Mouse (Mus musculus): ENCODE results near the gene Cacna1a. TPM values are rescaled to one million over a fixed set of nuclear protein-coding genes. Genes with fewer than 3 reads are reported as not detected.

The Cacna1a gene
- total and polyA plus RNA-seq, 2 experiments from 2014 or later: 4.2 to 8.6 TPM

DNA sequence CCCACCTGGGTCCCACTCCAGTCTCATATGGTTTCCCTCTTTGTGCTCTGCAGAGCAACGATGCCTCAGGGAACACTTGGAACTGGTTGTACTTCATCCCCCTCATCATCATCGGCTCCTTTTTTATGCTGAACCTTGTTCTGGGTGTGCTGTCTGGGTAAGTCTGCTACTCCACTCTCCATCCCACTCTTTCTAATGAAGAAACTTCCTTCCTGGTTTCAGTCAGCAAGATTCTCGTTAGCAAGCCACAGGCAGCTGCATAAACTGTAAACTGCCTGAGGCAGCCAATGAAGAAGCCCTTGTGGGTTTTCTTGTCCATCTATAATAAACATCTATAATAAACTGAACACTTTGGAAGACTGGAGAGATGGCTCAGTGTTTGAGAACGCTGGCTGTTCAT lies 145.1 kb downstream of the Cacna1a start:
- Histone ChIP-seq H3K9ac (replicated peaks; ENCODE audit: low read depth, low read length) (no peak overlapping the region), H3K9me3 (replicated peaks; ENCODE audit: control insufficient read depth, low read length) (0 out of 2 replicates have a peak, but pooled peaks cover 6% of the 10 kb centered on the region), H3K36me3 (replicated peaks; ENCODE audit: control insufficient read depth, insufficient read depth, low read length) (no peaks in the 10 kb centered on the region), H3K4me2 (ENCODE audit: low read depth, low read length) (no peak overlapping the region), H3K27me3 (ENCODE audit: control insufficient read depth, insufficient read depth, low read length) (no peaks in the 10 kb centered on the region), H3K4me3 (ENCODE audit: low read depth, low read length) (no peak overlapping the region), H3K4me1 (ENCODE audit: control insufficient read depth, insufficient read depth) (peaks cover 12% of the 10 kb centered on the region; the same call in 1 of the 2 replicates), H3K27ac (ENCODE audit: low read depth) (no peak overlapping the region)
- TF ChIP-seq EP300 (IDR thresholded peaks at IDR 0.05; ENCODE audit: low read depth): no peak
- TF ChIP-seq CTCF (IDR thresholded peaks at IDR 0.05; ENCODE audit: low read depth): no peak
- no peak for DNase-seq (ENCODE audit: low spot score)
- 67% methylated on average over 4 of the region's 4 CpGs for WGBS
- no peak for ATAC-seq (ENCODE audit: insufficient read depth, low read depth)

DNA sequence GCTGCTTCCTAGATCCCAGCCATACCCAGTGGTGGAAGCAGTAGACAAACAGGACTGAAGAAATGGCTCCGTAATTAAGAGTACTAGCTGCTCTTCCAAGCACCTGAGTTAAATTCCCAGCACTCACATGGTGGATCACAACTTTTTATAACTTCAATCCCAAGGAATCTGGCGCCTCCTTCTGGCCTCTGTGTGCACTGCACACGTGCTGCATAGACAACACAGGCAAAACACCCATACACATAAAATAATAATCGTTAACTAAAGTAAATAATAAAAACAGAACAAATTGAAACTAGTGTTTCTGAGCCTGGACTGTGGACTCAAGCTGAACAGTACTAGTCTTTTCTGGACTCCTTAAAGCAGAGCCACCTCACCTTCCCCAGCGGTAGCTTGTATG lies 148.7 kb downstream of the Cacna1a start:
- H3K4me2 ChIP-seq (ENCODE audit: low read depth, low read length): no peak overlapping the region
- ATAC-seq (ENCODE audit: insufficient read depth, low read depth): no peak
- DNase-seq (ENCODE audit: low spot score): no peak
- H3K9ac ChIP-seq (replicated peaks; ENCODE audit: low read depth, low read length): no peak overlapping the region
- no peaks in the 10 kb centered on the region for H3K27me3 ChIP-seq (ENCODE audit: control insufficient read depth, insufficient read depth, low read length)
- 0 out of 2 replicates have a peak, but pooled peaks cover 6% of the 10 kb centered on the region for H3K9me3 ChIP-seq (replicated peaks; ENCODE audit: control insufficient read depth, low read length)
- no peak overlapping the region for H3K27ac ChIP-seq (ENCODE audit: low read depth)
- no peak for TF ChIP-seq EP300 (IDR thresholded peaks at IDR 0.05; ENCODE audit: low read depth)
- TF ChIP-seq CTCF (IDR thresholded peaks at IDR 0.05; ENCODE audit: low read depth): no peak
- no peak overlapping the region for H3K4me3 ChIP-seq (ENCODE audit: low read depth, low read length)
- H3K36me3 ChIP-seq (replicated peaks; ENCODE audit: control insufficient read depth, insufficient read depth, low read length): no peaks in the 10 kb centered on the region
- 76% methylated on average over 5 of the region's 5 CpGs for WGBS
- H3K4me1 ChIP-seq (ENCODE audit: control insufficient read depth, insufficient read depth): no peaks in the 10 kb centered on the region

DNA sequence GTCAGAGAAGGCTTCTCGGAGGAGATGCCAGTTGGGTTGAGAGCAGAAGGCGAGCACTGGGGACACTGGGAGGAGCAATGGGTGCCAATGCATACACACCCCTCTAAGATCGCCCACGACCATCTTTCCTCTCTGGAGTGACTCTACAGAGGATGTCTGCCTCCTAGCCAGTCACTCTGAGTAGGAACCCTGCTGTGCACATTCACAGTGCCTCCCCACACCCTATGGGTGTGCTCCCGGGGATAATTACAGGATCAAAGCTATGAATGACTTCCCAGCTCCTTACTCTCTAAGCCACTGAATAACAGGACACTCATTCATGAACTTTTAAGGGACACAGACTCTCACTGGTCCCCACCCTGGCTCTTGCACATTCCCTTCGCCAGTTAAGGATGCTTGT lies 151.1 kb downstream of the Cacna1a start:
- Histone ChIP-seq H3K9me3 (replicated peaks; ENCODE audit: control insufficient read depth, low read length) (no peaks in the 10 kb centered on the region), H3K36me3 (replicated peaks; ENCODE audit: control insufficient read depth, insufficient read depth, low read length) (no peaks in the 10 kb centered on the region), H3K27me3 (ENCODE audit: control insufficient read depth, insufficient read depth, low read length) (no peaks in the 10 kb centered on the region), H3K9ac (replicated peaks; ENCODE audit: low read depth, low read length) (no peak overlapping the region), H3K27ac (ENCODE audit: low read depth) (no peak overlapping the region), H3K4me3 (ENCODE audit: low read depth, low read length) (no peak overlapping the region), H3K4me1 (ENCODE audit: control insufficient read depth, insufficient read depth) (no peaks in the 10 kb centered on the region), H3K4me2 (ENCODE audit: low read depth, low read length) (no peak overlapping the region)
- TF ChIP-seq EP300 (IDR thresholded peaks at IDR 0.05; ENCODE audit: low read depth): no peak
- no peak for TF ChIP-seq CTCF (IDR thresholded peaks at IDR 0.05; ENCODE audit: low read depth)
- WGBS: 45% methylated on average over 6 of the region's 6 CpGs
- no peak for ATAC-seq (ENCODE audit: insufficient read depth, low read depth)
- DNase-seq (ENCODE audit: low spot score): no peak

DNA sequence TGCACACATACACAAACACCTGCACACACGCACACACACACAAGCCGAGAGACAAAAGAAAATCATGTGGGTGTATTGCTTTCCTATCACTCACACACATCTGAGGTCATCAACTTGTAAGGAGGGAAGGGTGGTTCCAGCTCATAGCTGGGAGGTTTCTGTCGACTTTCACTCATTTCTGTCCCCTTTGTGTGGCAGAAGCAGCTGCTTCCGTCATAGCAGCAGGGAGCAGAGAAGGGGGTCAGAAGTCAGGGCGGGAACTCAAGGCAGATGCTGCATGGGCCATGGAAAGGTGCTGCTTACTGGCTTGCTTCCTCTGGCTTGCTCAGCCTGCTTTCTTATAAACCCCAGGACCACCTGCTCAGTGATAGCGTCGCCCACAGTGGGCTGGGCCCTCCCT lies 154.2 kb downstream of the Cacna1a start:
- Histone ChIP-seq H3K4me3 (ENCODE audit: low read depth, low read length) (no peak overlapping the region), H3K4me1 (ENCODE audit: control insufficient read depth, insufficient read depth) (no peaks in the 10 kb centered on the region), H3K9me3 (replicated peaks; ENCODE audit: control insufficient read depth, low read length) (no peaks in the 10 kb centered on the region), H3K27ac (ENCODE audit: low read depth) (no peak overlapping the region), H3K36me3 (replicated peaks; ENCODE audit: control insufficient read depth, insufficient read depth, low read length) (no peaks in the 10 kb centered on the region), H3K27me3 (ENCODE audit: control insufficient read depth, insufficient read depth, low read length) (no peaks in the 10 kb centered on the region), H3K4me2 (ENCODE audit: low read depth, low read length) (no peak overlapping the region), H3K9ac (replicated peaks; ENCODE audit: low read depth, low read length) (no peak overlapping the region)
- DNase-seq (ENCODE audit: low spot score) (no peak), ATAC-seq (ENCODE audit: insufficient read depth, low read depth) (no peak)
- 72% methylated on average over 7 of the region's 7 CpGs for WGBS
- no peak for TF ChIP-seq CTCF (IDR thresholded peaks at IDR 0.05; ENCODE audit: low read depth)
- TF ChIP-seq EP300 (IDR thresholded peaks at IDR 0.05; ENCODE audit: low read depth): no peak

DNA sequence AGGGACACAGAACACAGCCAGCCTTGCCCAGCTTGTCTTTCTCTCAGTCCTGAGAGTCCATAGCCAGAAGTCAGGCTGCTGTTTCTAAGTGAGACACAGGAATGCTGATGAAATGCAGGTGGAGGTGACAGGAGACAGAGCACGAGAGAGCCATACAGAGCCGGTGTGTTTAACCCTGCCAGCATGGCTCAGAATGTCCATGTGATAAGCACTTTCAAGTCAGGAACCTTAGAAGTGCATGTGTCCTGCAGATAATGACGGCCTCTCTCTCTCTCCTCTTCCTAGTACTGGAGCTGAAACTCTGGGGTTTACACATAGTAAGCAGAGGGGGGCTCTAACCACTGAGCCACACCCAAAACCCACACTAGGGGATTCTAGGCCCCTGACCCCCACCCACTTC lies 157.3 kb downstream of the Cacna1a start:
- Histone ChIP-seq H3K36me3 (replicated peaks; ENCODE audit: control insufficient read depth, insufficient read depth, low read length) (no peaks in the 10 kb centered on the region), H3K4me3 (ENCODE audit: low read depth, low read length) (no peak overlapping the region), H3K9ac (replicated peaks; ENCODE audit: low read depth, low read length) (no peak overlapping the region), H3K4me2 (ENCODE audit: low read depth, low read length) (no peak overlapping the region), H3K4me1 (ENCODE audit: control insufficient read depth, insufficient read depth) (no peaks in the 10 kb centered on the region), H3K9me3 (replicated peaks; ENCODE audit: control insufficient read depth, low read length) (no peaks in the 10 kb centered on the region), H3K27me3 (ENCODE audit: control insufficient read depth, insufficient read depth, low read length) (no peaks in the 10 kb centered on the region), H3K27ac (ENCODE audit: low read depth) (no peak overlapping the region)
- WGBS: 11% methylated on average over 3 of the region's 3 CpGs
- ATAC-seq (ENCODE audit: insufficient read depth, low read depth) (peak; percentile 20; the same call in 1 of the 2 replicates), DNase-seq (ENCODE audit: low spot score) (no peak)
- TF ChIP-seq EP300 (IDR thresholded peaks at IDR 0.05; ENCODE audit: low read depth): no peak

DNA sequence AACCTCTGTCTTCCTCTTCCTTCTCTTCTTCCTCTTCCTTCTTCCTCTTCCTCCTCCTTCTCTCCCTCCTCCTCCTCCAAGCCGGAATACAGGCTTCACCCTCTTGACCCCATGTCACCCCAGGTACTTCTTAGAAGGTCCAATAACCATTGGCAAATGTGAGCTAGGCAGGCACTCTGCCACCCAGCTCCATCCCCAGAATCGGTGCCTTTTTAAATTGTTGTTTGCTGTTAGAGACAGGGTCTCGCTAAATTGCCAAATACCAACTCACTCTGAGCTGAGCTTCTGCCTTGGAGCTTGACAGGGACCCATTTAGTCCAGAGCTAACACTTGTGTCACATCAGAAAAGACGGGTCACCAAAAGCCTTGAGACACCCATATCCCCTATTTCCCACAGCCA lies 164.2 kb downstream of the Cacna1a start:
- no peak overlapping the region for H3K4me3 ChIP-seq (ENCODE audit: low read depth, low read length)
- WGBS: 73% methylated on average over 4 of the region's 4 CpGs
- no peak overlapping the region for H3K9ac ChIP-seq (replicated peaks; ENCODE audit: low read depth, low read length)
- TF ChIP-seq CTCF (IDR thresholded peaks at IDR 0.05; ENCODE audit: low read depth): no peak
- TF ChIP-seq EP300 (IDR thresholded peaks at IDR 0.05; ENCODE audit: low read depth): no peak
- peaks cover 4% of the 10 kb centered on the region; the same call in 1 of the 2 replicates for H3K4me1 ChIP-seq (ENCODE audit: control insufficient read depth, insufficient read depth)
- no peaks in the 10 kb centered on the region for H3K36me3 ChIP-seq (replicated peaks; ENCODE audit: control insufficient read depth, insufficient read depth, low read length)
- H3K4me2 ChIP-seq (ENCODE audit: low read depth, low read length): no peak overlapping the region
- H3K27ac ChIP-seq (ENCODE audit: low read depth): no peak overlapping the region
- peaks cover 22% of the 10 kb centered on the region for H3K27me3 ChIP-seq (ENCODE audit: control insufficient read depth, insufficient read depth, low read length)
- DNase-seq (ENCODE audit: low spot score) (no peak), ATAC-seq (ENCODE audit: insufficient read depth, low read depth) (no peak)
- H3K9me3 ChIP-seq (replicated peaks; ENCODE audit: control insufficient read depth, low read length): no peaks in the 10 kb centered on the region
